Mouse (Mus musculus) testis, adult 2 months (tissue): ENCODE measurements around the gene Tekt5.

ENCODE experiments used
- CTCF ChIP-seq: fragments of 200-500 bp; IDR thresholded peaks from 2 replicates; pipeline ENCODE4 v1.5.1; 2012; ENCODE audit warnings: low read depth, mild to moderate bottlenecking, inconsistent platforms, low read length, moderate library complexity; ENCODE audit not compliant: control insufficient read depth, insufficient read depth, insufficient replicate concordance
- POLR2A ChIP-seq: fragments of 200-500 bp; IDR thresholded peaks from 2 replicates; pipeline ENCODE4 v1.6.1; 2012; ENCODE audit warnings: low read depth, mild to moderate bottlenecking, inconsistent platforms, low read length, moderate library complexity; ENCODE audit not compliant: control insufficient read depth

DNA sequence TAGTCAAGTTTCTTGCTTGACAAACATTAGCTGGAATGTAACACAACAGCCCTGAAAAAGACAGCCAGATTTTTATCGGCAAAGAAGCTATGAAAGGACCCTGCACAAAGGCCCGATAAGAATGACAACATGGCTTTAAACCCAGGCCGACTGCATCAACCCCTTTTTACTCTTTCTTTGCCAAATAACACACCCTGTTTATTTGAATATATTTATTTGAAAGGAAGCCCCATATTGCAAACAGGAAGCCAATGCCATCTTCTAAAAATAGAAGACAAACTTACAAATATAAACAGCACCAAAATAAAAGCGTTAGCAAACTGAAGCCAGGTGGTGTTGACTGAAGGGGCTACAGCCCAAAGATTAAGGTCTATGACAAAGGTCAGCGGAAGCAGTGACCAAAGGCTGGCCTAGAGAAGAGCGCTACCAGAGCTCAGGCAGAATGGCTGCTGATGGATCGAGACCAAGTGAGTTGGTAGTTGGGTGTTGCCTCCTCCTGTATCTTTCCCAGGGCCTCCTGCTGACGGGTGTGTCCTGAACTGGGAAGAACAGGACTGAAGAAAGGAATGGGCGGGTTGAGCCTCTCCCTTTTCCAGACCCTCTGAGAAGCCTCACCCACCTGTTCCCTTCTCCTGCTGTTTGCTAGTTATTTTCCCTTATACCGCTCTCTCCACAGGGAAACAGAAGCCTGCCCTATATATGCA lies 78.6 kb downstream of the Tekt5 start:
- TF ChIP-seq CTCF (no peak), POLR2A (no peak)
